Mouse (Mus musculus) heart, embryonic 12.5 days (tissue): ENCODE measurements around the gene Tead3. TPM values are rescaled to one million over a fixed set of nuclear protein-coding genes. Genes with fewer than 3 reads are reported as not detected.

Experiments used
- ATAC-seq: fragments of 200-750 bp; cut with Nextera tagmentation; 2 replicates; pipeline ENCODE4 v1.8.0; 2017; ENCODE audit warnings: moderate TSS enrichment, moderate library complexity; ENCODE audit not compliant: insufficient number of reproducible peaks, low FRiP score
- H3K27ac ChIP-seq: fragments of 300-500 bp; sonication (generic); 2 replicates; pipeline ENCODE4 v1.5.1; 2016; ENCODE audit warnings: mild to moderate bottlenecking, moderate library complexity; ENCODE audit not compliant: poor library complexity, severe bottlenecking
- H3K27me3 ChIP-seq: fragments of 300-500 bp; sonication (generic); replicated peaks from 2 replicates; pipeline ENCODE4 v1.6.1; 2016; ENCODE audit warnings: mild to moderate bottlenecking, moderate library complexity
- H3K36me3 ChIP-seq: fragments of 300-500 bp; sonication (generic); 2 replicates; pipeline ENCODE4 v1.6.1; 2016; ENCODE audit warnings: mild to moderate bottlenecking, moderate library complexity
- H3K4me1 ChIP-seq: fragments of 300-500 bp; sonication (generic); replicated peaks from 2 replicates; pipeline ENCODE4 v1.6.1; 2016; ENCODE audit warnings: mild to moderate bottlenecking
- H3K4me2 ChIP-seq: fragments of 300-500 bp; sonication (generic); 2 replicates; pipeline ENCODE4 v1.6.1; 2016; ENCODE audit warnings: mild to moderate bottlenecking, moderate library complexity
- H3K4me3 ChIP-seq: fragments of 300-500 bp; sonication (generic); 2 replicates; pipeline ENCODE4 v1.5.1; 2016; ENCODE audit warnings: mild to moderate bottlenecking
- H3K9ac ChIP-seq: fragments of 300-500 bp; sonication (generic); 2 replicates; pipeline ENCODE4 v1.6.1; 2016; ENCODE audit warnings: mild to moderate bottlenecking, moderate library complexity
- H3K9me3 ChIP-seq: fragments of 300-500 bp; sonication (generic); replicated peaks from 2 replicates; pipeline ENCODE4 v1.6.1; 2016; ENCODE audit warnings: mild to moderate bottlenecking, moderate library complexity
- WGBS: fragments of 180-500 bp; shearing (Covaris S2); methylation state at CpG from one replicate; pipeline ENCODE4 v1.1.7; 2016; 5-methylcytosine and 5-hydroxymethylcytosine counted together
- polyA plus RNA-seq: library from polyadenylated mRNA; unstranded; fragments of >200 nt; fragmentation: Nextera tagmentation; extraction: Ambion mirVana; gene quantifications from 2 replicates; pipeline ENCODE4 v1.2.1, GENCODE M21; 2016

Tead3 gene
- polyA plus RNA-seq, 1 experiment from 2014 or later = 8.1 TPM

GRCm38 (mm10) chr17:28300323-28300722, 50.3 kb downstream of the Tead3 start:
- ATAC-seq = no peak
- Histone ChIP-seq H3K36me3 (peaks cover 22% of the 10 kb centered on the region), H3K4me3 (no peak overlapping the region), H3K27ac (no peak overlapping the region), H3K4me1 (peaks cover 13% of the 10 kb centered on the region), H3K9me3 (peaks cover 3% of the 10 kb centered on the region; the same call in 1 of the 2 replicates), H3K9ac (peak overlapping the region; percentile 1; the same call in 1 of the 2 replicates), H3K27me3 (no peaks in the 10 kb centered on the region), H3K4me2 (no peak overlapping the region)
- 55% methylated on average over 9 of the region's 9 CpGs for WGBS

- ATAC-seq = 0 out of 2 replicates have a peak, but pooled peaks have one; percentile 33
- Histone ChIP-seq H3K36me3 (peaks cover 22% of the 10 kb centered on the region), H3K27me3 (no peaks in the 10 kb centered on the region), H3K9me3 (no peaks in the 10 kb centered on the region), H3K9ac (peak overlapping the region; percentile 1; the same call in 1 of the 2 replicates), H3K27ac (no peak overlapping the region), H3K4me1 (peaks cover 13% of the 10 kb centered on the region), H3K4me3 (no peak overlapping the region), H3K4me2 (no peak overlapping the region)
- 42% methylated on average over 9 of the region's 11 CpGs for WGBS
Measured at GRCm38 (mm10) chr17:28299669-28300320, 50.8 kb downstream of the Tead3 start.

GRCm38 (mm10) chr17:28298888-28299287, 51.7 kb downstream of the Tead3 start:
- H3K4me2 ChIP-seq = no peak overlapping the region
- no peak overlapping the region for H3K4me3 ChIP-seq
- H3K9ac ChIP-seq = no peak overlapping the region
- 91% methylated on average over 17 of the region's 17 CpGs for WGBS
- no peaks in the 10 kb centered on the region for H3K9me3 ChIP-seq
- H3K27ac ChIP-seq = no peak overlapping the region
- ATAC-seq = no peak
- peaks cover 22% of the 10 kb centered on the region for H3K36me3 ChIP-seq
- H3K27me3 ChIP-seq = no peaks in the 10 kb centered on the region
- peaks cover 13% of the 10 kb centered on the region for H3K4me1 ChIP-seq

- H3K4me3 ChIP-seq = no peak overlapping the region
- peaks cover 13% of the 10 kb centered on the region for H3K4me1 ChIP-seq
- H3K36me3 ChIP-seq = peaks cover 28% of the 10 kb centered on the region
- no peaks in the 10 kb centered on the region for H3K27me3 ChIP-seq
- H3K27ac ChIP-seq = no peak overlapping the region
- ATAC-seq = no peak
- no peak overlapping the region for H3K9ac ChIP-seq
- no peak overlapping the region for H3K4me2 ChIP-seq
- peaks cover 7% of the 10 kb centered on the region for H3K9me3 ChIP-seq
- WGBS = 78% methylated on average over 17 of the region's 17 CpGs
Measured at GRCm38 (mm10) chr17:28294449-28295333, 55.9 kb downstream of the Tead3 start.

- no peaks in the 10 kb centered on the region for H3K27me3 ChIP-seq
- peaks cover 7% of the 10 kb centered on the region for H3K9me3 ChIP-seq
- no peak overlapping the region for H3K9ac ChIP-seq
- peaks cover 19% of the 10 kb centered on the region for H3K36me3 ChIP-seq
- H3K4me3 ChIP-seq = no peak overlapping the region
- WGBS = 57% methylated on average over 4 of the region's 4 CpGs
- ATAC-seq = no peak
- no peak overlapping the region for H3K4me2 ChIP-seq
- peaks cover 7% of the 10 kb centered on the region for H3K4me1 ChIP-seq
- no peak overlapping the region for H3K27ac ChIP-seq
Measured at GRCm38 (mm10) chr17:28293716-28294115, 56.9 kb downstream of the Tead3 start.

GRCm38 (mm10) chr17:28291346-28291745, 59.3 kb downstream of the Tead3 start:
- Histone ChIP-seq H3K4me2 (no peak overlapping the region), H3K27ac (no peak overlapping the region), H3K4me3 (no peak overlapping the region), H3K27me3 (no peaks in the 10 kb centered on the region), H3K9me3 (peaks cover 7% of the 10 kb centered on the region), H3K36me3 (peaks cover 12% of the 10 kb centered on the region), H3K4me1 (peaks cover 26% of the 10 kb centered on the region), H3K9ac (no peak overlapping the region)
- no peak for ATAC-seq
- 71% methylated on average over 7 of the region's 7 CpGs for WGBS

GRCm38 (mm10) chr17:28290671-28291070, 59.9 kb downstream of the Tead3 start:
- Histone ChIP-seq H3K36me3 (peaks cover 12% of the 10 kb centered on the region), H3K27ac (no peak overlapping the region), H3K4me3 (no peak overlapping the region), H3K4me1 (peaks cover 31% of the 10 kb centered on the region), H3K9ac (no peak overlapping the region), H3K27me3 (no peaks in the 10 kb centered on the region), H3K9me3 (peaks cover 7% of the 10 kb centered on the region), H3K4me2 (no peak overlapping the region)
- 64% methylated on average over 11 of the region's 11 CpGs for whole genome bisulfite sequencing
- no peak for ATAC-seq

- no peak overlapping the region for H3K4me3 ChIP-seq
- WGBS = 69% methylated on average over 3 of the region's 3 CpGs
- no peaks in the 10 kb centered on the region for H3K27me3 ChIP-seq
- no peak overlapping the region for H3K9ac ChIP-seq
- no peak overlapping the region for H3K27ac ChIP-seq
- no peak for ATAC-seq
- no peak overlapping the region for H3K4me2 ChIP-seq
- H3K9me3 ChIP-seq = peaks cover 7% of the 10 kb centered on the region
- H3K36me3 ChIP-seq = peaks cover 12% of the 10 kb centered on the region
- peaks cover 31% of the 10 kb centered on the region for H3K4me1 ChIP-seq
Measured at GRCm38 (mm10) chr17:28290262-28290661, 60.4 kb downstream of the Tead3 start.

GRCm38 (mm10) chr17:28287980-28288379, 62.6 kb downstream of the Tead3 start:
- ATAC-seq = 0 out of 2 replicates have a peak, but pooled peaks have one; percentile 7
- peaks cover 7% of the 10 kb centered on the region for H3K9me3 ChIP-seq
- peaks cover 31% of the 10 kb centered on the region for H3K4me1 ChIP-seq
- no peak overlapping the region for H3K9ac ChIP-seq
- no peak overlapping the region; the same call in 1 of the 2 replicates for H3K27ac ChIP-seq
- H3K4me3 ChIP-seq = no peak overlapping the region
- no peak overlapping the region for H3K4me2 ChIP-seq
- no peaks in the 10 kb centered on the region for H3K27me3 ChIP-seq
- H3K36me3 ChIP-seq = peaks cover 12% of the 10 kb centered on the region
- 54% methylated on average over 5 of the region's 5 CpGs for WGBS

- Histone ChIP-seq H3K9ac (no peak overlapping the region), H3K27me3 (no peaks in the 10 kb centered on the region), H3K36me3 (peaks cover 12% of the 10 kb centered on the region), H3K27ac (no peak overlapping the region; the same call in 1 of the 2 replicates), H3K9me3 (peaks cover 6% of the 10 kb centered on the region), H3K4me3 (no peak overlapping the region), H3K4me1 (peaks cover 31% of the 10 kb centered on the region), H3K4me2 (no peak overlapping the region)
- 38% methylated on average over 8 of the region's 8 CpGs for WGBS
- ATAC-seq = 0 out of 2 replicates have a peak, but pooled peaks have one; percentile 23
Measured at GRCm38 (mm10) chr17:28287578-28287977, 63.0 kb downstream of the Tead3 start.

- Histone ChIP-seq H3K27ac (no peak overlapping the region), H3K4me2 (no peak overlapping the region), H3K4me1 (peaks cover 31% of the 10 kb centered on the region), H3K27me3 (no peaks in the 10 kb centered on the region), H3K4me3 (no peak overlapping the region), H3K9ac (no peak overlapping the region), H3K9me3 (peaks cover under 1% of the 10 kb centered on the region; the same call in 1 of the 2 replicates), H3K36me3 (peaks cover 7% of the 10 kb centered on the region)
- 46% methylated on average over 5 of the region's 5 CpGs for WGBS
- ATAC-seq = 0 out of 2 replicates have a peak, but pooled peaks have one; percentile 16
Measured at GRCm38 (mm10) chr17:28286964-28287363, 63.7 kb downstream of the Tead3 start.
